ENCODE assay signal across 15 mouse cellular contexts in genomic region chr11:82071076-82071475, GRCm38 (mm10). TPM values are rescaled to one million over a fixed set of nuclear protein-coding genes. Genes with fewer than 3 reads are reported as not detected.
"Had no signal": no experiment of that assay in that cellular context is flagged by ENCODE, and none has a peak within 500 bp of the region (broad histone marks: within the 10 kb centered on the region; RNA-seq: fewer than 3 reads in every experiment).

No protein-coding gene starts in this region.

- H3K27ac ChIP-seq: kidney, postnatal 0 days; limb, embryonic 10.5 days; liver, embryonic 15.5 days; midbrain, embryonic 13.5 days had no signal

- DNase-seq: kidney, postnatal 36 days; lung, adult 2 months; lung, postnatal 36 days; right cerebral cortex, postnatal 14 days; thymus, adult 18-20 months; thymus, postnatal 14 days had no signal

- H3K4me3 ChIP-seq: limb, embryonic 10.5 days; liver, embryonic 15.5 days; midbrain, embryonic 13.5 days had no signal

RNA-seq across cellular contexts. Expression of gene Ccl11, which starts 13.5 kb away (rescaled TPM):
- total RNA-seq: megakaryocyte progenitor cell, adult 5-6 weeks; midbrain, postnatal 0 days had no signal

RNA-seq across cellular contexts. Expression of gene Ccl7, which starts 25.6 kb away (rescaled TPM):
- total RNA-seq: layer of hippocampus, adult 18-20 months; left cerebral cortex, postnatal 10 days; megakaryocyte progenitor cell, adult 5-6 weeks had no signal

RNA-seq across cellular contexts. Expression of gene Ccl12, which starts 30.6 kb away (rescaled TPM):
- total RNA-seq: left cerebral cortex, postnatal 10 days; megakaryocyte progenitor cell, adult 5-6 weeks had no signal

RNA-seq across cellular contexts. Expression of gene Gm17268, which starts 32.7 kb away (rescaled TPM):
- total RNA-seq: layer of hippocampus, adult 18-20 months; layer of hippocampus, postnatal 10 days; left cerebral cortex, postnatal 10 days; megakaryocyte progenitor cell, adult 5-6 weeks; midbrain, postnatal 0 days had no signal

RNA-seq across cellular contexts. Expression of gene Ccl2, which starts 35.7 kb away (rescaled TPM):
- total RNA-seq: layer of hippocampus, adult 18-20 months; layer of hippocampus, postnatal 10 days; left cerebral cortex, postnatal 10 days; midbrain, postnatal 0 days had no signal
